In genomic region chr10:116196596-116197415, GRCm38 (mm10) we compare ENCODE assay signal across 8 mouse cellular contexts.
DNase-seq lines count a peak whose midpoint lies in the region; ATAC-seq lines count a peak whose summit lies in the region.

No protein-coding gene starts in this region.

- H3K27ac ChIP-seq in forebrain, embryonic 12.5 days: no peak overlapping the region
- no peak overlapping the region for H3K27ac ChIP-seq in midbrain, embryonic 10.5 days (replicated peaks)

- H3K4me3 ChIP-seq in forebrain, embryonic 12.5 days (replicated peaks): no peak overlapping the region
- peak overlapping the region; percentile 35 for H3K4me3 ChIP-seq in midbrain, embryonic 10.5 days

- H3K4me2 ChIP-seq in forebrain, embryonic 12.5 days: peak overlapping the region; percentile 34

- no peaks in the 10 kb centered on the region for H3K36me3 ChIP-seq in forebrain, embryonic 12.5 days (replicated peaks)
- no peaks in the 10 kb centered on the region for H3K36me3 ChIP-seq in midbrain, embryonic 10.5 days

- 18% methylated on average over 14 of the region's 14 CpGs for WGBS in forebrain, embryonic 12.5 days
- 20% methylated on average over 14 of the region's 14 CpGs for WGBS in midbrain, embryonic 10.5 days

- H3K9ac ChIP-seq in forebrain, embryonic 12.5 days: no peak overlapping the region

- intact Hi-C loops in left cerebral cortex, postnatal 14 days (cut with DNase I): loop anchor here (2.0 to 5.0 kb wide), 3 partner anchors 112 to 276 kb away; partner anchors contain the start of gene Ptprr

- peaks cover 7% of the 10 kb centered on the region; the same call in 1 of the 2 replicates for H3K27me3 ChIP-seq in forebrain, embryonic 12.5 days
- peaks cover 4% of the 10 kb centered on the region; the same call in 1 of the 2 replicates for H3K27me3 ChIP-seq in midbrain, embryonic 10.5 days (ENCODE audit: low read depth, poor library complexity, severe bottlenecking)

- DNase-seq in left cerebral cortex, postnatal 14 days (ENCODE audit: low spot score in 2 of 2): peak; percentile 31 to 41
- no peak for DNase-seq in left cerebral cortex, adult 11 months (ENCODE audit: low spot score)
- peak; percentile 48 for DNase-seq in cerebellum, adult 11-12 months
- peak; percentile 34 for DNase-seq in midbrain, embryonic 10.5 days (ENCODE audit: low spot score)
- DNase-seq in gastrocnemius, postnatal 4 days (ENCODE audit: low spot score in 2 of 2): no peak
- no peak for DNase-seq in urinary bladder, adult 18-20 months (ENCODE audit: low spot score in 2 of 2)

- no peaks in the 10 kb centered on the region; the same call in 1 of the 2 replicates for H3K4me1 ChIP-seq in forebrain, embryonic 12.5 days
- peaks cover 10% of the 10 kb centered on the region; the same call in 1 of the 2 replicates for H3K4me1 ChIP-seq in midbrain, embryonic 10.5 days

- no peaks in the 10 kb centered on the region for H3K9me3 ChIP-seq in forebrain, embryonic 12.5 days
- no peaks in the 10 kb centered on the region for H3K9me3 ChIP-seq in midbrain, embryonic 10.5 days (replicated peaks)

- ATAC-seq in forebrain, embryonic 12.5 days (ENCODE audit: low FRiP score): peak; percentile 22; the same call in 1 of the 2 replicates
- no peak for ATAC-seq in megakaryocyte, adult 5-6 weeks (ENCODE audit: poor library complexity, severe bottlenecking)

Comparison
In these comparisons a context has a peak if more than half of its experiments do, and no peak if none do; other contexts are left out.
1. DNase-seq: peak in left cerebral cortex, postnatal 14 days (2 of 2), cerebellum, adult 11-12 months (single experiment) and midbrain, embryonic 10.5 days (single experiment); none in left cerebral cortex, adult 11 months (single experiment), gastrocnemius, postnatal 4 days (0 of 2) and urinary bladder, adult 18-20 months (0 of 2).